Mouse (Mus musculus) midbrain, embryonic 10.5 days (tissue): Measurements from ENCODE around the gene Celf2. TPM values are rescaled to one million over a fixed set of nuclear protein-coding genes. Genes with fewer than 3 reads are reported as not detected.

Experiments
- DNase-seq: peaks from one replicate; pipeline ENCODE4 v3.0.0-alpha.2; 2017; ENCODE audit warnings: low spot score
- H3K27ac ChIP-seq: fragments of 300-500 bp; sonication (generic); replicated peaks from 2 replicates; pipeline ENCODE4 v1.5.1; 2016; ENCODE audit warnings: mild to moderate bottlenecking
- H3K27me3 ChIP-seq: fragments of 300-500 bp; sonication (generic); 2 replicates; pipeline ENCODE4 v1.6.1; 2016; ENCODE audit warnings: low read depth, mild to moderate bottlenecking; ENCODE audit not compliant: poor library complexity, severe bottlenecking
- H3K36me3 ChIP-seq: fragments of 300-500 bp; sonication (generic); 2 replicates; pipeline ENCODE4 v1.6.1; 2016; ENCODE audit warnings: mild to moderate bottlenecking, moderate library complexity
- H3K4me1 ChIP-seq: fragments of 300-500 bp; sonication (generic); 2 replicates; pipeline ENCODE4 v1.6.1; 2016
- H3K4me3 ChIP-seq: fragments of 300-500 bp; sonication (generic); 2 replicates; pipeline ENCODE4 v1.5.1; 2016; ENCODE audit warnings: mild to moderate bottlenecking, moderate library complexity
- H3K9me3 ChIP-seq: fragments of 300-500 bp; sonication (generic); replicated peaks from 2 replicates; pipeline ENCODE4 v1.6.1; 2016; ENCODE audit warnings: mild to moderate bottlenecking
- WGBS: fragments of 180-500 bp; shearing (Covaris S2); methylation state at CpG from one replicate; pipeline ENCODE4 v1.1.7; 2016; 5-methylcytosine and 5-hydroxymethylcytosine counted together
- polyA plus RNA-seq: library from polyadenylated mRNA; unstranded; fragments of >200 nt; fragmentation: Nextera tagmentation; extraction: Ambion mirVana; gene quantifications from 2 replicates; pipeline ENCODE4 v1.2.1, GENCODE M21; 2016

The Celf2 gene
- polyA plus RNA-seq, 1 experiment from 2014 or later, result 63.6 TPM

GRCm38 (mm10) chr2:6728840-6729252 lies 780.5 kb downstream of the Celf2 start:
- Histone ChIP-seq H3K27me3 (no peaks in the 10 kb centered on the region), H3K4me1 (peaks cover 8% of the 10 kb centered on the region), H3K27ac (no peak overlapping the region), H3K36me3 (no peaks in the 10 kb centered on the region), H3K4me3 (no peak overlapping the region), H3K9me3 (no peaks in the 10 kb centered on the region)
- WGBS, result 86% methylated on average over 2 of the region's 2 CpGs
- DNase-seq, result no peak

- no peak overlapping the region for H3K4me3 ChIP-seq
- H3K27ac ChIP-seq, result no peak overlapping the region
- H3K27me3 ChIP-seq, result no peaks in the 10 kb centered on the region
- no peaks in the 10 kb centered on the region for H3K36me3 ChIP-seq
- peaks cover 21% of the 10 kb centered on the region for H3K4me1 ChIP-seq
- H3K9me3 ChIP-seq, result no peaks in the 10 kb centered on the region
- no peak for DNase-seq
- 91% methylated on average over 5 of the region's 5 CpGs for WGBS
Observed at GRCm38 (mm10) chr2:6727366-6727765, 782.0 kb downstream of the Celf2 start.

GRCm38 (mm10) chr2:6726071-6726470 lies 783.3 kb downstream of the Celf2 start:
- no peaks in the 10 kb centered on the region for H3K9me3 ChIP-seq
- no peak for DNase-seq
- no peak overlapping the region for H3K4me3 ChIP-seq
- WGBS, result 81% methylated on average over 8 of the region's 8 CpGs
- peaks cover 34% of the 10 kb centered on the region for H3K4me1 ChIP-seq
- no peak overlapping the region for H3K27ac ChIP-seq
- no peaks in the 10 kb centered on the region for H3K27me3 ChIP-seq
- H3K36me3 ChIP-seq, result no peaks in the 10 kb centered on the region

GRCm38 (mm10) chr2:6723602-6724001 lies 785.8 kb downstream of the Celf2 start:
- Histone ChIP-seq H3K9me3 (no peaks in the 10 kb centered on the region), H3K4me1 (peaks cover 30% of the 10 kb centered on the region), H3K27me3 (no peaks in the 10 kb centered on the region), H3K4me3 (no peak overlapping the region), H3K36me3 (no peaks in the 10 kb centered on the region), H3K27ac (no peak overlapping the region)
- 79% methylated on average over 2 of the region's 2 CpGs for WGBS
- no peak for DNase-seq

GRCm38 (mm10) chr2:6721460-6722401 lies 787.6 kb downstream of the Celf2 start:
- Histone ChIP-seq H3K9me3 (no peaks in the 10 kb centered on the region), H3K4me1 (peaks cover 30% of the 10 kb centered on the region), H3K27ac (peak overlapping the region; percentile 76), H3K36me3 (no peaks in the 10 kb centered on the region), H3K27me3 (no peaks in the 10 kb centered on the region), H3K4me3 (peak overlapping the region; percentile 52)
- DNase-seq, result peak; percentile 34
- 18% methylated on average over 17 of the region's 17 CpGs for WGBS

GRCm38 (mm10) chr2:6720753-6721459 lies 788.5 kb downstream of the Celf2 start:
- Histone ChIP-seq H3K27ac (peak overlapping the region; percentile 76), H3K36me3 (no peaks in the 10 kb centered on the region), H3K4me3 (peak overlapping the region; percentile 52), H3K27me3 (no peaks in the 10 kb centered on the region), H3K9me3 (no peaks in the 10 kb centered on the region), H3K4me1 (peaks cover 30% of the 10 kb centered on the region)
- 38% methylated on average over 11 of the region's 11 CpGs for WGBS
- peak; percentile 14 for DNase-seq

- no peak for DNase-seq
Observed at GRCm38 (mm10) chr2:6718864-6719263, 790.5 kb downstream of the Celf2 start.

GRCm38 (mm10) chr2:6717953-6718352 lies 791.4 kb downstream of the Celf2 start:
- 76% methylated on average over 3 of the region's 3 CpGs for WGBS

More at GRCm38 (mm10) chr2:6718864-6719263, 790.5 kb downstream of the Celf2 start:
- Histone ChIP-seq H3K27me3 (no peaks in the 10 kb centered on the region), H3K4me1 (peaks cover 30% of the 10 kb centered on the region), H3K27ac (no peak overlapping the region), H3K9me3 (no peaks in the 10 kb centered on the region), H3K4me3 (no peak overlapping the region), H3K36me3 (no peaks in the 10 kb centered on the region)

GRCm38 (mm10) chr2:6715562-6715961 lies 793.8 kb downstream of the Celf2 start:
- no peak for DNase-seq
- no peaks in the 10 kb centered on the region for H3K36me3 ChIP-seq
- H3K4me3 ChIP-seq, result no peak overlapping the region
- H3K27me3 ChIP-seq, result no peaks in the 10 kb centered on the region
- H3K9me3 ChIP-seq, result no peaks in the 10 kb centered on the region
- 94% methylated on average over 3 of the region's 3 CpGs for WGBS
- H3K4me1 ChIP-seq, result no peaks in the 10 kb centered on the region
- no peak overlapping the region for H3K27ac ChIP-seq

More at GRCm38 (mm10) chr2:6717953-6718352, 791.4 kb downstream of the Celf2 start:
- H3K9me3 ChIP-seq, result no peaks in the 10 kb centered on the region
- DNase-seq, result no peak
- H3K27me3 ChIP-seq, result no peaks in the 10 kb centered on the region
- H3K4me3 ChIP-seq, result no peak overlapping the region
- H3K27ac ChIP-seq, result no peak overlapping the region
- H3K36me3 ChIP-seq, result no peaks in the 10 kb centered on the region
- peaks cover 23% of the 10 kb centered on the region for H3K4me1 ChIP-seq

GRCm38 (mm10) chr2:6713529-6713928 lies 795.8 kb downstream of the Celf2 start:
- H3K27ac ChIP-seq, result no peak overlapping the region
- no peaks in the 10 kb centered on the region for H3K27me3 ChIP-seq
- 90% methylated on average over 6 of the region's 6 CpGs for WGBS
- H3K36me3 ChIP-seq, result no peaks in the 10 kb centered on the region
- no peak for DNase-seq
- H3K9me3 ChIP-seq, result no peaks in the 10 kb centered on the region
- H3K4me1 ChIP-seq, result no peaks in the 10 kb centered on the region; the same call in 1 of the 2 replicates
- no peak overlapping the region for H3K4me3 ChIP-seq

- DNase-seq, result no peak
- Histone ChIP-seq H3K4me3 (no peak overlapping the region), H3K27ac (no peak overlapping the region), H3K4me1 (peaks cover 12% of the 10 kb centered on the region; the same call in 1 of the 2 replicates), H3K27me3 (no peaks in the 10 kb centered on the region), H3K9me3 (no peaks in the 10 kb centered on the region), H3K36me3 (no peaks in the 10 kb centered on the region)
- 90% methylated on average over 7 of the region's 7 CpGs for WGBS
Observed at GRCm38 (mm10) chr2:6710687-6711430, 798.5 kb downstream of the Celf2 start.

GRCm38 (mm10) chr2:6707959-6708519 lies 801.3 kb downstream of the Celf2 start:
- H3K4me1 ChIP-seq, result peaks cover 12% of the 10 kb centered on the region; the same call in 1 of the 2 replicates
- H3K36me3 ChIP-seq, result no peaks in the 10 kb centered on the region
- no peaks in the 10 kb centered on the region for H3K9me3 ChIP-seq
- H3K27me3 ChIP-seq, result no peaks in the 10 kb centered on the region
- peak overlapping the region; percentile 39; the same call in 1 of the 2 replicates for H3K27ac ChIP-seq
- 43% methylated on average over 5 of the region's 5 CpGs for WGBS
- no peak overlapping the region for H3K4me3 ChIP-seq
- no peak for DNase-seq
